Mouse (Mus musculus) lung, embryonic 14.5 days (tissue): ENCODE data around the gene Edil3. TPM values are rescaled to one million over a fixed set of nuclear protein-coding genes. Genes with fewer than 3 reads are reported as not detected.

Experiments
- ATAC-seq: fragments of 200-750 bp; cut with Nextera tagmentation; 2 replicates; pipeline ENCODE4 v1.8.0; 2017; ENCODE audit warnings: mild to moderate bottlenecking, moderate TSS enrichment, moderate library complexity; ENCODE audit not compliant: insufficient read depth
- DNase-seq: peaks from one replicate; pipeline ENCODE4 v3.0.0-alpha.2; 2015
- H3K27ac ChIP-seq: fragments of 300-500 bp; sonication (generic); 2 replicates; pipeline ENCODE4 v1.5.1; 2014; ENCODE audit warnings: low read depth, mild to moderate bottlenecking, moderate library complexity
- H3K27me3 ChIP-seq: fragments of 300-500 bp; sonication (generic); 2 replicates; pipeline ENCODE4 v1.6.1; 2014; ENCODE audit warnings: low read length, control low read depth; ENCODE audit not compliant: insufficient read depth
- H3K36me3 ChIP-seq: fragments of 300-500 bp; sonication (generic); 2 replicates; pipeline ENCODE4 v1.6.1; 2014; ENCODE audit warnings: control low read depth; ENCODE audit not compliant: insufficient read depth
- H3K4me1 ChIP-seq: fragments of 300-500 bp; sonication (generic); 2 replicates; pipeline ENCODE4 v1.6.1; 2014; ENCODE audit warnings: antibody characterized with exemption, control low read depth; ENCODE audit not compliant: insufficient read depth
- H3K4me2 ChIP-seq: fragments of 300-500 bp; sonication (generic); 2 replicates; pipeline ENCODE4 v1.6.1; 2014; ENCODE audit warnings: mild to moderate bottlenecking
- H3K4me3 ChIP-seq: fragments of 300-500 bp; sonication (generic); 2 replicates; pipeline ENCODE4 v1.5.1; 2014; ENCODE audit warnings: low read depth, low read length
- H3K9ac ChIP-seq: fragments of 300-500 bp; sonication (generic); 2 replicates; pipeline ENCODE4 v1.6.1; 2014
- H3K9me3 ChIP-seq: fragments of 300-500 bp; sonication (generic); 2 replicates; pipeline ENCODE4 v1.6.1; 2016; ENCODE audit warnings: low read depth, low read length, control low read depth
- CTCF ChIP-seq: IDR thresholded peaks from 2 replicates; pipeline ENCODE4 v1.5.1; 2016; ENCODE audit warnings: antibody characterized with exemption, low read depth
- WGBS: fragments of 180-500 bp; shearing (Covaris S2); extraction: QIAGEN DNeasy Blood & Tissue Kit; methylation state at CpG from one replicate; pipeline ENCODE4 v1.1.7; 2014; 5-methylcytosine and 5-hydroxymethylcytosine counted together
- polyA plus RNA-seq: library from polyadenylated mRNA; unstranded; fragments of >200 nt; fragmentation: Nextera tagmentation; extraction: Ambion mirVana; gene quantifications from 2 replicates; pipeline ENCODE4 v1.2.1, GENCODE M21; 2014

The Edil3 gene
- polyA plus RNA-seq, 1 experiment from 2014 or later: 8.9 TPM

DNA sequence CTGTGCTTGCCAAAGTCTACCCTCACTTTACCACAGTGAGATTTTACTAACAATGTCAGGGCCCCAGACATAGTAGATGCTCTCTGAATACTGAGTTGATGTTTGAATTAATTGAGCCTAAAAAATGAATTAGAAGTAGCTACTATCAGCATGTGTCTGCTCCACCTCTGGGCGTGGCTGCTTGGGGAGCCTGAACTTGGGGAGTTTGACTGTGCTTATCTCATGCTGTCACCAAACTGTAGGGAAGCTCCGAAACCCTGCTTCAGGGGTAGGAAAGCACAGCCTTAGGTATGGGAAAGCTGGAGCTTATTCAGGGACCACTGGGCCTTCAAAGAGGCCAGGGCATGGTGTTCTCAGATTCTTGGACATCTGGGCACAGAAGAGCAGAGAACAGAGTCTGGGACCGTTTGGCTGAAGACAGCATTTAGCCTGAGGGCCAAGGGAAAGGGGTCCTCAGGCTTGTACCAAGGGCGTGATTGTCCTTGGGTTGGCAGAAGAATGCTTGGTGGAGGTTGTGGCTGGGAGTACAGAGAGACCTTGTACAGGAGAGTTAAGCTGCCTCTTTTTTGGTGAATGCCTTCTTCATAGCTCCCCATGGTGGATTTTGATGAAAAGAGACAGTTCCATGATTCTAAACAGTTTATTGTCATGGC is 432.8 kb downstream of the Edil3 start:
- Histone ChIP-seq H3K4me2 (no peak overlapping the region), H3K4me1 (no peaks in the 10 kb centered on the region), H3K27me3 (no peaks in the 10 kb centered on the region), H3K4me3 (no peak overlapping the region), H3K9me3 (no peaks in the 10 kb centered on the region), H3K9ac (no peak overlapping the region), H3K27ac (no peak overlapping the region), H3K36me3 (no peaks in the 10 kb centered on the region)
- ATAC-seq (no peak), DNase-seq (no peak)
- no peak for TF ChIP-seq CTCF
- WGBS: 72% methylated on average over 4 of the region's 4 CpGs

DNA sequence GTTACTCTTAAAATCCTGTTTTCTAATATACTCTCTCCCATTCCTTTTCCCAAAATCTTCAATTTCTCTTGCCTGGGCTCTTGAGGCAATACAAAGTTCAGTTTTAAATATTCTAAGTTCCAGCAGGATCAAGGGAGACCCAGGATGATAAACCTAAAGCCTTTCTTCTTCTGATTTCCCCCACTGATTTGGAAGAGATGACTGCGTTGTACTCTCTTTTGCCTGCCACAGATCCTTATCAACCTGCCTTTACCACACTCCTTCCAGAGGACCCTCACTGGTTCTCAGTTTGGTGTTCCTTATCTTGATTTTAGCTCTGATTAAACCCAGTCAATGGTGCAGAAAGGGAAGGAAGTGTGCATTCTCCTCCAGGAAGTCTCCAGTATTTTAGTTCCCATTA is 435.6 kb downstream of the Edil3 start:
- H3K36me3 ChIP-seq: no peaks in the 10 kb centered on the region
- ATAC-seq (no peak), DNase-seq (no peak)
- H3K27ac ChIP-seq: no peak overlapping the region
- TF ChIP-seq CTCF: no peak
- H3K4me3 ChIP-seq: no peak overlapping the region
- no peaks in the 10 kb centered on the region for H3K27me3 ChIP-seq
- WGBS: 55% methylated on average over 1 of the region's 1 CpGs
- no peak overlapping the region for H3K9ac ChIP-seq
- H3K9me3 ChIP-seq: no peaks in the 10 kb centered on the region
- no peak overlapping the region for H3K4me2 ChIP-seq
- H3K4me1 ChIP-seq: no peaks in the 10 kb centered on the region

DNA sequence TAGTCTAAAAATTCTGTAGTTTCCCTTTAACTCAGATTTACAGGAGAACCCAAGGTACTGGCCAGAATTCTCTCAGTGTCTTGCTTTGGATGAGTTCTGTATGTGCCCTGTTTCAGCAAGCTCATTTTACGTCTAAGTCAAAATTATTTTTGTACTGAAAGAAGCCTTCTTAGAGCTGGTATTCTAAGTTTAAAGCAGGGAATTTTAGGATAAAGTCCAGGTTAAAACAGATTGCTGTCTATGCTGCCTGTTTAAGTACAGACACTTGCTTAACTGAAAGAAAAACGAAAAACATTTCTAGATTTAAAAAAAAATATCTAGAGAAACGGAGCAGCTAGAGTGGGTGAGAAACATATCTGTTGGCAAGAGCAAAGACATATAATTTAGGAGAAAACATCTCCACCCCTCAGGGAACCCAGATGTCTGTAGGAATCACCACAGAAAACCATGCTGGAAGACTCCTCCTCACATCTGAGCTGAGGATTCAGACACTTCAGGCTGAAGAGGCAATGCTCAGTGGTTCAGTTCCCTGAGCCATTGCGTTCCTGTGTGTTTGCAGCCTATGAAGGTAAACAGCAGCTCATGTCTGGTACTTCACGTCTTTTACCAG is 465.5 kb downstream of the Edil3 start:
- H3K27ac ChIP-seq: no peak overlapping the region
- no peak for ATAC-seq
- H3K9ac ChIP-seq: no peak overlapping the region
- 53% methylated on average over 5 of the region's 5 CpGs for whole genome bisulfite sequencing
- no peaks in the 10 kb centered on the region for H3K27me3 ChIP-seq
- no peak overlapping the region for H3K4me3 ChIP-seq
- no peak overlapping the region for H3K4me2 ChIP-seq
- DNase-seq: no peak
- no peaks in the 10 kb centered on the region for H3K9me3 ChIP-seq
- no peaks in the 10 kb centered on the region for H3K4me1 ChIP-seq
- no peaks in the 10 kb centered on the region for H3K36me3 ChIP-seq
- TF ChIP-seq CTCF: no peak

DNA sequence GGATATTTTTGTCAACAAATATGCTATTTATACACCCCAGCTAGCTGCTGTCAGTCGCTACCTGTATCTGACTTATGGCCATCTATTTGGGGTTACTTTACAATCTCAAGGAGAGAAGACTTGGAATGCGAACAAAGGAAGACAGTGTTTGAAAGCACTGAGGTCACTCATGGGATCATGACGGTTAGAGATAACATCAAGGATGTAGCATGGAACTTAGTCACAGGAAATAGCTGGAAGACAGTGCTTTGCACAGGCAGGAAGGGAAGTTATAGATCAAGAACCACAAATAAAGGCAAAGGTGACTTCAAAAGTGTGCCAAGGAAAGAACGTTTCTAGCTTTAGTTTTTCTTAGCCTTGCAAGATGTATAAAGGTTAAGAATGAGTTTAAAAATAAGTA is 466.9 kb downstream of the Edil3 start:
- ATAC-seq (no peak), DNase-seq (peak; percentile 38)
- no peaks in the 10 kb centered on the region for H3K4me1 ChIP-seq
- H3K4me3 ChIP-seq: no peak overlapping the region
- no peak for TF ChIP-seq CTCF
- WGBS: 38% methylated on average over 4 of the region's 4 CpGs
- H3K36me3 ChIP-seq: no peaks in the 10 kb centered on the region
- H3K27ac ChIP-seq: no peak overlapping the region
- no peaks in the 10 kb centered on the region for H3K9me3 ChIP-seq
- no peaks in the 10 kb centered on the region for H3K27me3 ChIP-seq
- H3K9ac ChIP-seq: no peak overlapping the region
- no peak overlapping the region for H3K4me2 ChIP-seq

DNA sequence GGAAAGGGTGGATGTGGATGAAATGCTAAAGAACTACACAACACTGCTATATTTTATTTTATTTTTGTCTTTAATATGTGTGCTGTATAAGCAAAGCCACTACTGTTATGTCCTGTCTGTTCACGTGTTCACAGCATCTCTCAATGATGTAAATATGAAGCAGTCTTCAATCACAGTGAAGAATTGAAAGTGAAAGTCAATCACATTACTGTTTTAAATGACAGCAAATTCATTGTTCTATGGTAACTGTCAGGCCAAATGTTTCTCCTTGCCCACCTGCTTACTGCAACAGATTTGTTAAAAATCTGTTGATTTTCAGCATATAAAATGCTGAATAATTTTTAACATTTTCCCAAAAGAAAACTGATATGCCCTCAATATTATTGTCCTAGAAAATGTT is 499.9 kb downstream of the Edil3 start:
- Histone ChIP-seq H3K4me1 (no peaks in the 10 kb centered on the region), H3K4me2 (no peak overlapping the region), H3K27ac (no peak overlapping the region), H3K27me3 (no peaks in the 10 kb centered on the region), H3K4me3 (no peak overlapping the region), H3K9me3 (no peaks in the 10 kb centered on the region), H3K9ac (no peak overlapping the region), H3K36me3 (no peaks in the 10 kb centered on the region)
- ATAC-seq: no peak
- no peak for TF ChIP-seq CTCF
- no peak for DNase-seq
- WGBS: 61% methylated on average over 1 of the region's 1 CpGs

DNA sequence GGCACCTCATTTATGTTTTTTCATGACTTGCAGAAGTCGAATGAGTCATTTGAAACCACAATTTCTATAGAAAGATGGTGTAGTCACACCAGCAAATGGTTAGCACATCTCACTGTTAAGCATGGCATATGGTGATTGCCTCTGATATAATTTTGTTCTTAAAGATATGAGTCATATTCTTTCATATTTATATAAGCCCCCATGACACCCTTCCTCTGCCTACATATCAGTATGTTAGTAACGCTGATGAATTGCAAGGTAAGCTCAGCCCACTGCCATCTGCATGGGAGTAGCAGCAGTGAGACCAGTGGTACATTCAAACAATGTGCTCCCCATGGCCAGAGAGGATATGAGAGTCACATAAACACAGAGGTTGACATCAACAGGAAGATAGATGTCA is 503.0 kb downstream of the Edil3 start:
- Histone ChIP-seq H3K27me3 (no peaks in the 10 kb centered on the region), H3K9me3 (no peaks in the 10 kb centered on the region), H3K36me3 (no peaks in the 10 kb centered on the region), H3K4me1 (no peaks in the 10 kb centered on the region), H3K27ac (no peak overlapping the region), H3K4me2 (no peak overlapping the region), H3K4me3 (no peak overlapping the region), H3K9ac (no peak overlapping the region)
- DNase-seq (no peak), ATAC-seq (no peak)
- no peak for TF ChIP-seq CTCF
- 71% methylated on average over 2 of the region's 2 CpGs for WGBS

DNA sequence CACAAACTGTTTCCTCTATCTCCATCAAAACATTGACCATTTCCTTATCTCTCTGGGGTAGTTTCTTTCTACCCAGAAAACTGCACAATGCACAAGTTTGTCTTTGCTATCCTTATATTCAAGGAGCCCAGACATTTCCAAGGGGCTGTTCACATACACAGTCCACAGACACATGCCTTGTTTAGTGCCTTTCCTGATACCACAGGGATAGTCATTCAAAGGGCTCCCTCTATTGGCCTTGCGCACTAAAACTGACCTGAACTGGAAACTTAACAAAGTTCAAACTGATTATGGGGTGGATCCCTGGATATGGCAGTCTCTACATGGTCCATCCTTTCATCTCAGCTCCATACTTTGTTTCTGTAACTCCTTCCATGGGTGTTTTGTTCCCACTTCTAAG is 513.2 kb downstream of the Edil3 start:
- Histone ChIP-seq H3K4me3 (no peak overlapping the region), H3K4me1 (no peaks in the 10 kb centered on the region), H3K9me3 (no peaks in the 10 kb centered on the region), H3K4me2 (no peak overlapping the region), H3K36me3 (no peaks in the 10 kb centered on the region), H3K27me3 (no peaks in the 10 kb centered on the region), H3K27ac (no peak overlapping the region), H3K9ac (no peak overlapping the region)
- peak; percentile 66 for TF ChIP-seq CTCF
- WGBS: 32% methylated on average over 1 of the region's 1 CpGs
- DNase-seq: peak; percentile 74
- ATAC-seq: peak; percentile 58; the same call in 1 of the 2 replicates
